Mouse (Mus musculus) ES-E14 (cell line): Measurements from ENCODE around the gene Map4k4.

Experiments
- CHD2 ChIP-seq: IDR thresholded peaks from 2 replicates; pipeline ENCODE4 v1.6.1; 2014; ENCODE audit warnings: mild to moderate bottlenecking, low read depth, low read length, inconsistent platforms
- HCFC1 ChIP-seq: IDR thresholded peaks from 2 replicates; pipeline ENCODE4 v1.6.1; 2012; ENCODE audit warnings: low read length, inconsistent platforms, borderline replicate concordance; ENCODE audit not compliant: insufficient read depth

DNA sequence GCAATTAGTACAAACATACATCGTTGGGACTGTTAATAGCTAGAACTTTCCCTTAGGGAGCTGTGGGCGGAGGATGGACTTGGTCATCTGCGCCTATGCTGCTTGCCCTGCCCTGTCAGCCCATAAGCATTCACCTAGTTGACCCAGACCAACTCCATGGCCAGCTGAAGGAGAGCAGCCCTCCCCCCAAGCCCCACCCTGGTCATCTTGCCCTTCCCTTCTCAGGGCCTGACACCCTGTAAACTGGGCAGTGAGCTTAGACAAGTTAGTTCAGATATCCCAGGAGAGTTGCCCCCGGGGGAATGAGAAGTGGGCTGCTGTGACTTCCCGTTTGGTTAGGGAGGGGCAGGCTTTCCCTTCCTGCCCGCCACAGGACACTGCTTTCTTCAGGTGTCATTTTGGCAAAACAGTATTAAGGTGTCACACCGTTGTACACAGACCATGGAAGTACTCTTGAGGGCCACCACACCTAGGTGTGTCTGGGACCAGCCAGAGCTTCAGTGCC, 126.5 kb downstream of the Map4k4 start:
- no peak for TF ChIP-seq HCFC1
- no peak for TF ChIP-seq CHD2
